Mouse (Mus musculus) ovary, postnatal 36 days (tissue): ENCODE measurements around the gene Prickle1.

Experiments
- DNase-seq: peaks from one replicate; pipeline ENCODE4 v3.0.0; 2022; ENCODE audit warnings: low spot score, mixed read lengths

Prickle1 gene

DNA sequence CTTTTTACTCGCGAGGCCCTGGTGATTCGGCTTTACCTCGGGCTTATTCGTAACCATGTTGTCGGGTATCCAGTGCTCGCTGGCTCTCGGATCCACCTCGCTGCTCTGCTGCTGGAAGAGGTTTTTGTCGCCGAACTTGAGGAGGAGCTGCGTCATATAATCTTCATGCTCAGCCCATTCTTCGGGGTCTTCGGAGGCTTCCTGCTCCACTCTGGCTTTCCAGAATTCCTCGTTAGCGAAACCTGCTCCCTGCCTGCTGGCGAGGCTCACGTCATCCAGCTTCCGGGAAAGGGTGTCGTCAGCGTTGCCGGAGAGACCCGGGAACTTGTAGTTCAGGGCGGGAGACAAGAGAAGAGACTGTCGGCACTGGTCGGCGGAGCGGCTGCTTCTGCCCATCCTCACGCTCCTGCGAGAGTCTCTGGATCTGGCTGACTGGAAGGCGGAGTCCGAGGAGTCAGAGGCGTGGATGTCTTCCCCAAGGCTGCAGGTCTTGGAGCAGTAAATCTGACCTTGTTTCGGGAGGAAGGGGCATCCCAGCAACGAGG is 92.4 kb downstream of the Prickle1 start:
- no peak for DNase-seq

DNA sequence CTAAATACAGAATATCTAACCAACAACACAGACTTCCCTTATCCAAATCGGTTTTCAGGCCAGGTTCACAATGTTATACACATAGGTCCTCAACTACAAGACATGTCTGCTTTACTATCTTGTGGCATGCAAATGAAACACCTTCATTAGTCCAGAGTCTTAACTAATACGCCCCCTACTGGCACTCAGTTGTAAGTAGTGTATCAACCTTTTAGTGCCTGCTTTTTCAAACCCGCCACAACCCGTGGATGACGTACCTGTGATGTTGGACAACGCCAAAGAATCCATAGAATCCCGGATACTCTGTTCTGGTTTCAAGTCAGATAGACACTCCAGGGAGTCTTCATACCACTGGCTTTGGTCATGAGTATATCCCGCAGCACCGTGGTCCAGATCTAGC is 93.0 kb downstream of the Prickle1 start:
- DNase-seq: no peak

DNA sequence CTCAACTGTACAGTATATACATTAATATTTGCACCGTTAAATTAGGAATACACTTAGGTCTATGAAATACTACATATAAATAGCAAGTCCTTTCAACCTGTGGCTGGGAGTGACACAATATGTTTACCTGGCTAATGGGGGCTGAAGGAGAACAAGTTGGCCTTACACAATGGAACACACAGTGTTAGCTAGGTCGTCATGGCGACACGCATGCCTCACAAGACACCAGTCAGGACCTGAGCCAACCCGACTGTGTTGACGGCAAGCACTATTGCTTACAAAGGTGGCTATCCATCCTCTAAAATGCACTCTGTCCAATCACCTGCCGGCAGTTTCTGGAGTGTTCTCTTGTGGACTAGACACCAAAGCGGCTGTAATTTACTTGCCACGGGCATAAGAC is 95.8 kb downstream of the Prickle1 start:
- no peak for DNase-seq

DNA sequence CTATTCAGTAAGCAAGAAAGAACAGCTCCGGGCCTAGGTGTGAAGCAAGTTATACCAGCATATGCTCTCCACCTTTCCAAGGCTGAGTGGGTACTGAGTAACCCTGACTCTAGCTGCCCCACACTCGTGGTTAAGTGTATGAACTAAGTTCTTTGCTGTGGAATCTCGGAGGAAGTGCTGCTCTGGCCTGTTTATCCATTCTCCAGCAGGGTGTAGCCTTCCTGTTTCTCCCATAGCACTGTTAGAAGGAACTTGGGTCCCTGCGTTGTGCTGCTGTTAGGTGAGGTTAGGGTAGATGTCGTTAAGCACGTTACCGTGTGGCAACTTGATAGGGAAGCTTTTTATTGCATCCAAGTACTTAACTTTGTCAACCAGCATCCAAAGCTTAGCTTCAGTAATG is 101.0 kb downstream of the Prickle1 start:
- DNase-seq: no peak

DNA sequence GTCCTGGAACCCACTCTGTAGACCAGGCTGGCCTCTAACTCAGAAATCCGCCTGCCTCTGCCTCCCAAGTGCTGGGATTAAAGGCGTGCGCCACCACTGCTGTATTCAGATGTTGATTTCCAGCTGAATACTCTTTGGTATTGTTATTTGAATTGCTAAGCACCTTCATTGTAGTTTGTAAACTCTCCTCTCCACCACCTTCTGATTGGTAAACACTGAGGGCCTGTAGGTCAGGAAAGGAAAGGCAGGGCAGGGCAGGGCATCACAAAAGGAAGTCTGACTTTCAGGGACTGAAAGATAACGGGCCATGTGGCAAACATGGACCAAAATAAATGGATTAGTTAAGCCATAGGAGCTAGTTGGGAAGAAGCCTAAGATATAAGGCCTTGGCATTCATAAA is 106.1 kb downstream of the Prickle1 start:
- no peak for DNase-seq

DNA sequence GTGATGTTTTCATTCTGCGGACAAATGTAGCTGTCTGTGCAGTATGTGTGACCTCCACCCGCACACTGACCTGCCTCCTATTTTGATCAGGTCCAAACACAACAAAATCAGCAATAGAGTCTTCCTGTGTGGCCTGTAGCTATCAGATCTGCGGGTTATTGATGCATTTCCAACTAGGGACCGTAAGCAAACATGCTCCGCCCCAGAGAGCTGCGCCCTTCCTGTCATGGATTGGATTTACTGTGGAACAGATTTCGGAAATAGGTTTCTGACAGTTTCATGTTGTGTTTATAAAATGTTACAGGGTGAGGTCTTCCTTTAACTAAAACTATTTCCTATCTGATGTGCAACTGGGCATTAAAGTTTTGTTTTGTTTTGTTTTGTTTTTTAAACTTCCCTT is 109.6 kb downstream of the Prickle1 start:
- DNase-seq: no peak

DNA sequence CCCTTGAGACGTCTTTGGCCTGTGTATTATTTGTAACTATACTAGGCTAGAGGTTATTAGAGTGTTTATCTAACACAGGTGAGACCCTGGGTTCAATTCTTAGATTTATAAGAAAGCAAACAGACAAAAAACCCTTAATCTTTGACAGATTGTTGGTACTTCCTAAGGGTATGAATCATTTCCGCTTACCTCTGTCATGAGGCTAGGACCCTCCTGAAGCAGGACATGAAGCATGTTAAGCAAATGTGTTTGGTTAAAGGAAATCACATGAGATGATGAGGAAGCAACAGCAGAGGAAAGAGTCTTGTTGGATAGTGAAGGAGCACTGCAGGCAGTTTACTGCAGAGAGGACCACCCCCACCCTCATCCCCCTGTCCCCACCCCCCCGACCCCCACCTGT is 110.4 kb downstream of the Prickle1 start:
- no peak for DNase-seq

DNA sequence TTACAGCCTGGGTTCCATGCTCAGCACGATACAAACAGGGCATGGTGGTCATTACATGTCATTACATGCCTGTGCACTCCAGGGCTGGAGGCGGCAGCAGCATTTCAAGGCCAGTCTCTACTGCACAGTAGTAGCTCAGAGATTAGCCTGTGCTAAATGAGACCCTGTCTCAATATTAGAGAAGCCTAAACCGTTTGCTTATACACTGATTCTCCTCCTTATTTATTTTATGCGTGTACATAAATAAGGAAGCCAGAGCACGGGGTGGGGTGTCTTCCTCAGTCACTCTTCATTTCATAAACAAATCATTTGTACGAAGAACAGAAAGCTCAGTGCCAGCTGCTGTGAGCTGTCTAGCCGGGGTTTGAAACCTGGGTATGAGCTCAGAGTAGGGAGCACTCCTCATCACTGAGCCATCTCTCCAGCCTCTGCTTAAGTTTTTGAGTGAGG is 111.4 kb downstream of the Prickle1 start:
- no peak for DNase-seq

DNA sequence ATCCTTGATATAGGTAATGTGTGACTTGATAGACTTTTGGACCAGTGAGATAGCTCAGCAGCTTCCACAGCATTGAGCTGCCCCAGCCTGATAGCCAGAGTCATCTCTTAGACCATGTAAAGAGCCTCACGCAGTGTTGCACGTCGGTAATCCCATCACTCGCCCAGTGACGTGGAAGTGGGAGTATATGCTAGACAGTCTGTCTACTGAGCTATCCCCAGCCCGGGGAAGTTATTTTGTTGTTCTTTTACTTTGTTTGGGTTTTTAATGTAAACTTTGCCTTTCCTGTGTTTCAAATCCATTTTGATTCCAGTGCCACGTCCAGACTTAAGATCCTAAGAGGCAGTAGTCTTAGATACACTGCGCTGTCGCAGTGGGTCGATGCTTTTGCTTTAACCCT is 114.6 kb downstream of the Prickle1 start:
- no peak for DNase-seq

DNA sequence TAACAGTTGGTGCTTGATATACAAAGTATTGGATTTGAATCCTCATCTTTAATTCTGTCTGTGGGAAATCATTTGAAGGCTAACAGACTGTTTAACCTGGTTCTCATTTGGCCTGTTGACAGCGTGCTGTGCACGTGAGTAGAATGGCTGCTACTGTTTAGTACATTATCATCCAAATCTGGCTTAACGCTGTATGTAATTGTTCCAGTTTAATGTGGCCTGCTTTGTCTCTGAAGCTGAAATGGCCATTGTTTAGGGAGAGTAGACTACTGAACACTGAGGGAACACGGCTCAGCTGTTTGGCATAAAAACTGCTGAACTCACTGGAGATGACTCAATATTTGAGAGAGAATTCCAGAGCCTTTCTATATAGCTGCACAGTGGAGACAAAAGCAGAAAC is 116.2 kb downstream of the Prickle1 start:
- DNase-seq: no peak

DNA sequence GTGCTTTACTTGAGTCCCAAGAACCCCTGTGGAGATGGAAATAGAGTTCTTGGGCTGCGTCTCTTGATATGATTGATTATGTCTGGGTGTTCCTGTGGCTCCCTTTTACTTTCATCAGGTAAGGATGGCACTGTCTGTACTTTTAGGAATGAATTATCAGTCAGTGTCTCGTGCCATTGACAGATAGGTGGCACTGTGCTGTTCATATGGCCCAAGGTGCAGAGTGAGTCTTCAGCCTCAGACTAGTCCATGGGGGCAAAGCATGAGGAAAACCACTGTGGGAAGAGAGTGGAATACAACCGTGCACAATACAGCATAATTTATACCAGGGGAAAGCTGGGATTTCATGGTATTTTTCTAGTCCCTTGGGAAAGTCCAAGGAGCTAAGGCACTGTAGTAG is 117.0 kb downstream of the Prickle1 start:
- no peak for DNase-seq

DNA sequence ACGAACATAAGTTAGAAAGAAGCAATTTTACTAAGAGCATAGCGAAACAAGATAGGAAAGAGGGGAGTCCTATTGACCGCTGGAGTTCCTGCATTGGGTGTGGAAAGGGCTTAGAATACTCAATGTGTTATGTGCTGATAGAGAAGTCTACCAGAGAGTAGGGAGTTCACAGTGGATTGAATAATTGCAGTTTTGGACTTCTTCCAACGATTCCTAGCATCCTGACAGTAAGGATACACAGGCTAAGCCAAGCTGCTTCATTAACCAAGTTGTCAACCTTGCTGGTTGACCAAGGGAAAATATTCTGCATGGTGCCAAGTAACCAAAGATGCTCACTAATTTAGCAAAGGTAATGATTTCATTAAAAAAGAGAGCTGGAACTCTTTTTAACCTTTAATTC is 118.0 kb downstream of the Prickle1 start:
- no peak for DNase-seq

DNA sequence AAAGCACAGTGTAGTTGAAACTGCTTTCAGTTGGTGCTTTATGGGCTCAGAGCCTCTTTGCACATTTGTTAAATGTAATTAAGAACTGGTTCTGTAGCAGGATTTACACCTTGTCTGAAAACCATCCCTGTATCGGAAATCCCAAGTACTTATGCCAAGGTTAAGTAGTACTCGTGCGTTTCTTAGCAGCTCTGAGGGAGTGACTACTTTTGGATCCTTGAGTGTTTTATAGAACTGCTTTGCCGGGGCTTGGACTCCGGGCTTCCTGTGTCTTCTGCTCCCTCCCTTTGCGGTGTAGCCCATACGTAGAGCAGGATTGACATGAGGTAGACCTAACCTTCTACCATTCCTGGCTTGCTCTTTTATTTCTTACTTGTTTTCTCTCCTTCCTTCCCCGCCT is 120.0 kb downstream of the Prickle1 start:
- no peak for DNase-seq

DNA sequence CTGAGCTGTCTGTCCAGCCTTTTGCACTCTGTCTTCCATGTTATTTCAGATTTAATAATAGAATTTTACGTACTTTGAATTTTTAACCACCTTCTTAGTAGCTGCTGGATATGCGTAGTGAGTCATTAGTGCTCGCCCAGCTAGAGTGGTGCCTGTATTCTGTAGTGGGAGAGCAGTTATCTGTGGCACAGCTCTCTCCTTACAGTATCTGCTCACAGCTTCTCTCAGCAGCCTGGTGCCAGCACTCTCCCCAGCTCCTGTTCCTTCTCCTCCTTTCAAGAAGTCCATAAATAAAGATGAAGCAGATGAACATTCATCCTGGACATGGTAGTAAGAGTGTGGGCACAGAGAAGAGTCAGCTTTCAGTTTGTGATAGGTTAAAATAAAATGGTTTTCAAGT is 121.4 kb downstream of the Prickle1 start:
- no peak for DNase-seq

DNA sequence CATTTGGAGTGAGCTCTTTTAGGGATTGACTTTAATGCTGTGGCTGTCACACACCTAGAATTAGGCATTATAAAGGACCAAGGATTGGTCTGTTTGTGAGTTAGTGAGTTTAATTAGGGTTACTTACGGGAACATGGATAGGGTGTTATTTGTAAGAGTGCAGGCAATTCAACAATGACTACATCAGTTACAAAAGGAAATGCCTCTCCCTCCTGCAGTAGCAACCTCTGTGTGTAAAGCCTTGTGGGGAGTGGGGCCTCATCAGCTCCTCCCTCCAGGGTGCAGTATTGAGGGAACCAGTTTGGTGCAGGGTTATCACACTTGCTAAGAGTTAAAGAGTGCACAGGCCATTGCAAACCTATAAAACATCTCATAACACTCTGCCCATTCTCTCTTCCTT is 123.6 kb downstream of the Prickle1 start:
- no peak for DNase-seq

DNA sequence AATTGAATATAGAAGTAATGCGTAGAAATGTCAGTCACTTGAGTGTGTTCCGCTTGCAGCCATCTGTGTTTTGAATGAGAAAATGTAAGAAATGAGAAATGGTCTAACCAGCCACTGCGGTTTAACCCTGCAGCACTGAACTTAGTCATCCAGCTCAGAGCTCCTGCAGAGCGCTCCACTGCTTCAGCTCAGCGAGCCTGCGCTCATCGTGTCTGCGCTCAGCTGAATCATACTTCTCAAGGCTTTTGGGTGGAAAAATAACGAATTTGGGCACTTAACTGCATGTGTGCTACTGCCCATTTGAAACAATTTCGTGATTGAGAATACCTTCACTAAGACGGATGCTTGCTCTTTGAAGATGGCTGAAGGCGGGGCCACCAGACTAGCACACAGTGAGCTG is 124.0 kb downstream of the Prickle1 start:
- no peak for DNase-seq

DNA sequence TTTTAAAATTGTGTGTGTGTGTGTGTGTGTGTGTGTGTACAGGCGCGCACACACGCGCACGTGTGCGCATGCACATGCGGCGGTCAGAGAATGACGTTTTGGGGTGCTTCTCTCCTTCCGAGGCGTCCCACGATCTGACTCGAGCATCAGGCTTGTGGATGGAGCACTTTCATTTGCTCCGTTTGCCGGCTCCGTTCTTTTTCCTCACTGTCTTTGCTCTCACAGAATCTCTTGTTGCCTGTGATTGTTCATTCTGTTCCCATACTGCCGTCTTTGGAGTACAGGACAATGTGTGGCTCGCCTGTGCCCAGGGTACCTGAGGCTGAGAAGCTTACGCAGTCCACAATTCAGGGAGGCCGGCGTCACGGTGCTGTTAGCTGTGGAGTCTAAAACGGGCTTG is 134.6 kb downstream of the Prickle1 start:
- no peak for DNase-seq

DNA sequence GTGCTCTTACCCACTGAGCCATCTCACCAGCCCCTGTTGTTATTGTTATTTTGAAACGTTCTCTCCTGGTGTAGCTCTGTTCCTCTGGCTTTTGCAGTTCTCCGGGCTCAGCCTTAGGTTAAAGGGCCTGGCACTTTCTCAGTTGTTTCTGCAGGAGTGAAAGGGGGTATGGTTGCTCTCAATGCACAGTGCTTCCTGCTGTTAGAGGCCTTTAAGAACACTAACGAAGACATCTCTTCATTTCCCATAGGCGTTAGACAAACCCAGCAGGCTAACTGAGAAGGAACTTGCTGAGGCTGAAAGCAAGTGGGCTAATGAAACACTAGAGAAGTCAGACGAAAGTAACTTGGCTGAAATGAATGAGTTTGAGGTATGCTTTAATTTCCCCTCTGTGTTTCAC is 136.3 kb downstream of the Prickle1 start:
- DNase-seq: no peak

DNA sequence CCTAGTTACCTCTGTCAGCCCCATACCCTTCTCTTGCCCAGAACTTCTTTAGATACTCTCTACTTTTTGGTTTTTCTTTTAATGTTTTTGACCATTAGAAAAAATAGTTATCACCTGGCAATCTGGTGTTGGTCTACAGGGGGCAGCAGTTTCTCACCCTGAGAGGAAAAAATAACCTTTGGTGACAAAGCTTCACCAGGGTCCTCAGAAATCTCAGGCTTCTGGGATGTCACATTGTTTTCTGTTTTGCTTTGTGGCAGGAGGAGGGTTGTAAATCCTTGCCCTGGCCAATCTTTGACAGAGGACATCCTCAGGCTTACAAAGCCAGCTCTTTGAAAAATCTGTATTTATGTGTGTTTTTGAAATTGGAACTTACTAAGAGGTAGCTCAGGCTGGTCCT is 139.7 kb downstream of the Prickle1 start:
- no peak for DNase-seq

DNA sequence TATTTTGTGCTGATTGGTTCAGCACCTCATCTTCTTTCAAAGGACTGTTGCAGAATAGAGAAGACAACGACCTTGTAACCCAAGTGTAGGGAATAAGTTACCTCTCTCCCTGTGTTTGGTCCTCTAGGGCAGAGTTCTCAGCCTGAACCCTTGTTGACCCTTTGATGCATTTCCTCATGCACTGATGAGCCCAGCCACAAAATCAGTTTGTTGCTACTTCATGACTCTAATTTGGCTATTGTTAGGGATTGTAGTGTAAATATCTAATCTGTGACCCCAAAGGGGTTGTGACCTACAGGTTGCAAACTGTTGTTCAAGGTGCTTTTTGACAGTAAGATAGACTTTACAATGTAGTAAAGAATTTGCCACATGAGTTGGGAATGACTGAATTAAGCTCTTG is 142.4 kb downstream of the Prickle1 start:
- no peak for DNase-seq
